Mouse (Mus musculus): ENCODE measurements at regions not wholly inside any gene's neighbourhood (a gene's known extent, or its start where the extent isn't known, plus 50 kb on each side); places are given as distances from the start of the nearest gene placed in this dataset.
A peak's percentile ranks its signal among the peaks of the same experiment; 100 is the strongest.

- peak; percentile 74 for ATAC-seq (replicated peaks; ENCODE audit: poor library complexity)
Observed at GRCm38 (mm10) chr12:93549900-93550299, 1700.9 kb upstream of the Sel1l start.

GRCm38 (mm10) chr12:93523465-93523864 lies 1674.5 kb upstream of the Sel1l start:
- no peak for ATAC-seq (replicated peaks; ENCODE audit: poor library complexity)

GRCm38 (mm10) chr12:93486381-93486780 lies 1637.4 kb upstream of the Sel1l start:
- no peak for ATAC-seq (replicated peaks; ENCODE audit: poor library complexity)

GRCm38 (mm10) chr12:93462106-93462505 lies 1613.1 kb upstream of the Sel1l start:
- ATAC-seq (replicated peaks; ENCODE audit: poor library complexity) = no peak

GRCm38 (mm10) chr12:93449436-93449835 lies 1600.5 kb upstream of the Sel1l start:
- no peak for ATAC-seq (replicated peaks; ENCODE audit: poor library complexity)

- ATAC-seq (replicated peaks; ENCODE audit: poor library complexity) = no peak
Observed at GRCm38 (mm10) chr12:93429218-93429617, 1580.3 kb upstream of the Sel1l start.

- no peak for ATAC-seq (replicated peaks; ENCODE audit: poor library complexity)
Observed at GRCm38 (mm10) chr12:93427988-93428387, 1579.0 kb upstream of the Sel1l start.

GRCm38 (mm10) chr12:93416381-93416780 lies 1567.4 kb upstream of the Sel1l start:
- ATAC-seq (replicated peaks; ENCODE audit: poor library complexity) = no peak

- no peak for ATAC-seq (replicated peaks; ENCODE audit: poor library complexity)
Observed at GRCm38 (mm10) chr12:93415791-93416190, 1566.8 kb upstream of the Sel1l start.

GRCm38 (mm10) chr12:93385578-93385977 lies 1536.6 kb upstream of the Sel1l start:
- no peak for ATAC-seq (replicated peaks; ENCODE audit: poor library complexity)

- ATAC-seq (replicated peaks; ENCODE audit: poor library complexity) = no peak
Observed at GRCm38 (mm10) chr12:93342933-93343332, 1494.0 kb upstream of the Sel1l start.

GRCm38 (mm10) chr12:93342525-93342924 lies 1493.6 kb upstream of the Sel1l start:
- no peak for ATAC-seq (replicated peaks; ENCODE audit: poor library complexity)

GRCm38 (mm10) chr12:93335520-93335919 lies 1486.6 kb upstream of the Sel1l start:
- ATAC-seq (replicated peaks; ENCODE audit: poor library complexity) = no peak

- no peak for ATAC-seq (replicated peaks; ENCODE audit: poor library complexity)
Observed at GRCm38 (mm10) chr12:93312214-93312613, 1463.3 kb upstream of the Sel1l start.

- ATAC-seq (replicated peaks; ENCODE audit: poor library complexity) = no peak
Observed at GRCm38 (mm10) chr12:93281816-93282215, 1432.9 kb upstream of the Sel1l start.

- no peak for ATAC-seq (replicated peaks; ENCODE audit: poor library complexity)
Observed at GRCm38 (mm10) chr12:93273652-93274051, 1424.7 kb upstream of the Sel1l start.

GRCm38 (mm10) chr12:93230237-93230636 lies 1381.3 kb upstream of the Sel1l start:
- ATAC-seq (replicated peaks; ENCODE audit: poor library complexity) = no peak

- peak; percentile 23; the same call in 1 of the 2 replicates for ATAC-seq (replicated peaks; ENCODE audit: poor library complexity)
Observed at GRCm38 (mm10) chr12:93226826-93227225, 1377.9 kb upstream of the Sel1l start.

GRCm38 (mm10) chr12:93221179-93221922 lies 1372.4 kb upstream of the Sel1l start:
- ATAC-seq (replicated peaks; ENCODE audit: poor library complexity) = no peak

- ATAC-seq (replicated peaks; ENCODE audit: poor library complexity) = no peak
Observed at GRCm38 (mm10) chr12:93207596-93207995, 1358.6 kb upstream of the Sel1l start.

- ATAC-seq (replicated peaks; ENCODE audit: poor library complexity) = no peak
Observed at GRCm38 (mm10) chr12:93188940-93189339, 1340.0 kb upstream of the Sel1l start.

GRCm38 (mm10) chr12:93173744-93174143 lies 1324.8 kb upstream of the Sel1l start:
- peak; percentile 92 for ATAC-seq (replicated peaks; ENCODE audit: poor library complexity)

GRCm38 (mm10) chr12:93160252-93160651 lies 1311.3 kb upstream of the Sel1l start:
- ATAC-seq (replicated peaks; ENCODE audit: poor library complexity) = no peak

Data from megakaryocyte progenitor cell, adult 5-6 weeks (primary cell).